Mouse (Mus musculus) embryonic fibroblast, embryonic 13.5 days (primary cell): ENCODE measurements at regions not wholly inside any gene's neighbourhood (a gene's known extent, or its start where the extent isn't known, plus 50 kb on each side); places are given as distances from the start of the nearest gene placed in this dataset.

Experiments used
- H3K27ac ChIP-seq: 2 replicates; pipeline ENCODE4 v1.5.1; 2012; ENCODE audit warnings: low read length, control low read depth, inconsistent platforms; ENCODE audit not compliant: insufficient read depth
- H3K4me1 ChIP-seq: 2 replicates; pipeline ENCODE4 v1.6.1; 2011; ENCODE audit warnings: low read length; ENCODE audit not compliant: control insufficient read depth, insufficient read depth
- H3K4me3 ChIP-seq: 2 replicates; pipeline ENCODE4 v1.5.1; 2011; ENCODE audit warnings: mild to moderate bottlenecking, control low read depth, low read length; ENCODE audit not compliant: insufficient read depth
- CTCF ChIP-seq: IDR thresholded peaks from 2 replicates; pipeline ENCODE4 v1.5.1; 2011; ENCODE audit warnings: mild to moderate bottlenecking, control low read depth, low read length, moderate library complexity, borderline replicate concordance; ENCODE audit not compliant: insufficient read depth
- POLR2A ChIP-seq: IDR thresholded peaks from 2 replicates; pipeline ENCODE4 v1.6.1; 2011; ENCODE audit warnings: low read depth, mild to moderate bottlenecking, control low read depth, low read length, moderate library complexity

DNA sequence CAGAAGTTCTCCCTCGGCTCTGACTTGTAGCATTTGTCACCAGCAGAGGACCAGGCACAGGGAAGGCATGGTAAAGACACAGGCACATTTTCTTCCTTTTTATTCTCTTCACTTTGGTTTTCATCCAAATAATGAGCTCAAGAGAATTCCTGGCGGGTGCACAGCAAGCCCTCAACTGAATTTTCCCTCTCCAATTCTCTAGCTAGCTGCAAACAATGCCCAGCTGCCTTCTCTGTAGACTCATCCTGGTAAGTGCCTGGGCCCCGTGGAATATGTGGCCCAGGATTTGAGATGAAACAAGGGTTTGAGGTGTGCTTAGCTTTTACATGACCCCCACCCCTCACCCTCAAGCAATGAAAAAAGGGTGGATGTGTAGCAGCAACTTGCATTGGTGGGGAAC is 90.4 kb downstream of the Otol1 start:
- TF ChIP-seq POLR2A (no peak), CTCF (no peak)
- no peak overlapping the region for H3K4me3 ChIP-seq
- no peak overlapping the region for H3K27ac ChIP-seq
- H3K4me1 ChIP-seq, result no peaks in the 10 kb centered on the region

DNA sequence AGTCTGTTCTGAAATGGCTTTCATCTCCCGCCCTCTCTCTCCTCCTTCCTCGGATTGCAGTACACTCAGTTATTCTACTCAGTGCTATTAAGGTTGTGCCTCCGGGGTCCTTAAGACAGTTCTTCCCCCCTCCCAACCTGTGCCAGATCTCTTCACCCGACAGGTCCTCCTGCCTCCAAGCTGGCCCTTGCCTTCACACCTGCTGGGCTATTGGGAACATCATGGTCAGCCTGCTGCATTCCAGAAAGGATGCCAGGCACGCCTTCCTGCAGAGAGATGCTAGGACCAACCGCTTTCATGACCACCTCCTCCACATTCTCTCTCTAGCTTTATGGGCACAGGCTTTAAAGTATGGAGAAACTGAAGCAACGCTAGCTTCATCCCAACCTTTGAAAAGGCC is 94.7 kb downstream of the Otol1 start:
- TF ChIP-seq CTCF, result no peak
- no peak overlapping the region for H3K4me3 ChIP-seq
- no peak overlapping the region for H3K27ac ChIP-seq
- H3K4me1 ChIP-seq, result no peaks in the 10 kb centered on the region

DNA sequence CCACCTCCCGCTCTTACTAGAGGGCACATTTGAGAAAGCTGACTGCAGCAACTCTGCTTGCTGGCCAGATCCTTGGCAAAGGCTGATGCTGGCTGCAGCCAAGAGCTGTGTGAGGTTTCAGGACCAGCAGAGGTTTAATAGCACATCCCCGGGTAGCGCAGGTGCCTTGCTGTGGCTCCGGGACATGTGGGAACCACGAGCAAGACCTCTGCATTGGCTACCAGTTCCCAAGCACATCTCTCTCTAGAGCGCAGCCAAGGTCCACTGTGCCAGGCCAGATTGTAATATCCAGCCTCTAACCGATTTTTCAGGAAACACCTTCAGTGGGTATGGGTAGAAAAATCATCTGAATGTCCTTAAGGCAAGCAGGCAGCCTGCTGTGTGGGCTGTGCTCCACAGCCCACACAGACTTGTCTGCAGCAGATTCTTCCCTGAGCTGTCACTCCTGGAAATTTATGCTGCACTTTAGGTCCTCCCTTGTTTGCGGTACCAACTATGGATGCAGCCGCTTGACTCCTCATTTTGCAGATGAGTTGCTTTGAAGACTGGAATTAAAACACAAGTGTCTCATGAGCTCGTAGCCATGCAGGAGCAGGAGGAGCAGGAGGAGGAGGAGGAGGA is 95.3 kb downstream of the Otol1 start:
- TF ChIP-seq CTCF (no peak), POLR2A (no peak)
- no peaks in the 10 kb centered on the region for H3K4me1 ChIP-seq
- H3K27ac ChIP-seq, result no peak overlapping the region
- H3K4me3 ChIP-seq, result no peak overlapping the region

DNA sequence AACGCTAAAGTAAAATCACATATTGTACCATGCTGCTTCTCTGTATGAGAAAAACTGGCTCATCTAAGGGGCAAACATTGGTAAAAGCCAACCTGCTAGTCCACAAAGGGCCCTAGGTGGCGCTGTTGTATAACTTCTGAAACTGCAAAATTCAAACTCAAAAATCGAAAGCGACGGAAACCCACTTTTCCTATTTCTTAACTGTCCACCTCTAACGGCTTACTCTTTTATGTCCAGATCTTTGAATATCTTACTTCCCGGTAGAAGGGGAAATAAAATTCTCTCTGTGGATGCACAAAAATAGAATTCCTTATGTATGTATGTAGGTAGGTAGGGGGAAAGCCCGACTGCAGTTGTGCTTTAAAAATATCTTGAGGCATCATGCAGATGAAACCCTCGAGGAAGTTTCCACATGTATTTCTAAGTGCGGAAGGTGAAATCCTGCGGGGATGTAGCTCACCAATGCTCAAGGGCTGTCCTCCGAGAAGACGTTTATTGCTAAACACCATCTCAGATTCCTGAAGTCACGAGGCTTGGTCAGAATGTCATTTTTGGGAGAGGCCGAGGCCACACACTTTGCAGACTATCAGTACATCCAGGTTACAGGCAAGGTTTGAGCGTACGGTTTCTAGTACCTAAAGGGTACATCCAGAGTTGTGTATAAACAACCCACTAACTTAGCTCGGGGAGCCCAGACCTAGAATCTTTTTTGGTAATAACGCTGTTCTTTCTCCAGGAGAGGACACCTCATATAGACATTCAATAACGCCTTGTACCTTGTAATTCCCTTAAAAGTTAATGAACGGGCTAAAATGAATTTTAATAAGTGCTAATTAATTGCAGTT is 96.8 kb downstream of the Otol1 start:
- Histone ChIP-seq H3K4me1 (no peaks in the 10 kb centered on the region), H3K4me3 (peak overlapping the region; percentile 59), H3K27ac (peak overlapping the region; percentile 27; the same call in 1 of the 2 replicates)
- TF ChIP-seq CTCF (no peak), POLR2A (no peak)

DNA sequence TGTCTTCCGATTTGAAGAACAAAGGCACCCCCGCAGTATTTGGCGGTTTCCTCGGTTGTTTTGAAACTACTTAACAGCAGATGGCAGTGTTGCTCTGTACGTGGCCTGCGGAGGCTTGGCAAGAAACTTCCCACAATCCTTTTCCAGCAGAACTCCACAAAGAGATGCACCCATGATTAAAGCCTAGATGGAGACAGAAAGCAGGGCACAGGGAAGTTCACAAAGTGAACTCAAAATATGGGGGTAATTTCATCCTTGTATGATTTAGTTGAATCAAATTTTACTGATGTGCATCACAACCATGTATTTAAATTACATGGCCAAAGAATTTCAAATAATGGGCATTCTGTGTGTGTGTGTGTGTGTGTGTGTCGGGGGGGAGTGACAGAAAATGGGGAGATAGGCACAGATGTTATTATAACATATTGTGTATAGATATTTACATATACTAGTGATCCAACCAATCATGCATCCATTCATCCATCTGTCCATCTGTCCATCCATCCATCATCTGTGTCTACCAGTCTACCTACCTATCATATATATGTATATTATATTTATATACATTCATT is 97.5 kb downstream of the Otol1 start:
- Histone ChIP-seq H3K4me3 (no peak overlapping the region), H3K27ac (no peak overlapping the region)

DNA sequence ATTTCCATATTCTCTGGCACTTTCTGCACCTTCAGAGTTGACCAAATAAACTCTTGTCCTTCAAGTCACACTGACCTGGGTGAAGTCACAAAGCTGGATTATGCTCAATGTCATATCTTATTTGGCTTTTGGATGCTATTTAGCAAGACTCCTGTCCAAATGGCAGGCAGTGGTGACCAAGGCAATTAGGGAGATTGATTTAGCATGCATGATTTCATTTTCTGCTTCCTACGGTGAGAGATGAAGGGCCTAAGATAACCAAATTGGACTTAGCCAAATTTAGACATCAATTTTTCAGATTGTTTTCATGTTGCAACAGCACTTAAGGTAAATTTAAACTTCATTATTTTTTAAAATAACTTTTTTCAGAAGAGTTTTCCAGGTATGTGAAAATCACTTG is 98.1 kb downstream of the Otol1 start:
- Histone ChIP-seq H3K4me3 (no peak overlapping the region), H3K27ac (no peak overlapping the region), H3K4me1 (no peaks in the 10 kb centered on the region)
- TF ChIP-seq CTCF (no peak), POLR2A (no peak)

More for the DNA sequence above, 97.5 kb downstream of the Otol1 start:
- H3K4me1 ChIP-seq, result no peaks in the 10 kb centered on the region
- TF ChIP-seq CTCF, result peak; percentile 52; the same call in 1 of the 2 replicates
- no peak for TF ChIP-seq POLR2A

DNA sequence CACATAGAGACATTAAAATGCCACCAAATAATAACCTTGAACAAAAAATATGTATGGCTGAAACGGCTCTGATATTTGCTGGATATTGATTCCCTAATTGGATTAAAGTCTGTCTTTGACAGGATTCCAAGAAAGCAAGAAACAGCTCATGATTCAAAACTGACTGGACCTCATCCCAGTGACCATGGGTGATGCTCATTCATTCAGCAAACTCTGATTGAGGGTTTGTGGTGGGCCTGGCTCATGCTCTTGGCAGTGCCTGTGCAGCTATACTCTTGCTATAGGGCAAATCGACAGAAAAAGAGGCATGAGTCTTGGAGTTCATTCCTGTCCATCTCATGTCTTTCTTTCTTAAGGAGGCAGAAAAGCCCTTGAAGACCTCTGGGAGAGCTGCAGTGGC is 98.7 kb downstream of the Otol1 start:
- H3K27ac ChIP-seq, result no peak overlapping the region

DNA sequence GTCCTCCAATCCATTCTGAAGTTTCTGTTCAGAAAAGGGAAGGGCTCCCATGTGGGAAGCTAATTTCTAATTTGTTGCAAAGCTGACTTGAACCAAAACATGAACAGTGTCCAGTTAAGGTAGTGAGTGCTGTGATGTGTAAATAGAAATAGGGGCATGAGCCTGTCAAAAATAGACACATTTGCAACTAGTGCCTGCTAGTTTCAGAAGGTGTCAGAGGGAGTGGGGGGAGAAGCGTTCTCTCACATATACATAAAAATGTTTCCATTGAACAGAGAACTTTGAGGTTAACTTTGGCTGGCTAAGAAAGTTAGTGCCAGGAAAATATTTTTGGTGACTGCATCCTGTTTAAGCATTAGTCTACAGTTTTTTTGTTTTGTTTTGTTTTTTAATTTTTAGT is 118.8 kb downstream of the Otol1 start:
- H3K4me1 ChIP-seq, result no peaks in the 10 kb centered on the region
- H3K4me3 ChIP-seq, result no peak overlapping the region
- TF ChIP-seq CTCF (no peak), POLR2A (no peak)
- H3K27ac ChIP-seq, result no peak overlapping the region

More for the DNA sequence above, 98.7 kb downstream of the Otol1 start:
- TF ChIP-seq CTCF (no peak), POLR2A (no peak)
- H3K4me1 ChIP-seq, result no peaks in the 10 kb centered on the region
- no peak overlapping the region for H3K4me3 ChIP-seq

DNA sequence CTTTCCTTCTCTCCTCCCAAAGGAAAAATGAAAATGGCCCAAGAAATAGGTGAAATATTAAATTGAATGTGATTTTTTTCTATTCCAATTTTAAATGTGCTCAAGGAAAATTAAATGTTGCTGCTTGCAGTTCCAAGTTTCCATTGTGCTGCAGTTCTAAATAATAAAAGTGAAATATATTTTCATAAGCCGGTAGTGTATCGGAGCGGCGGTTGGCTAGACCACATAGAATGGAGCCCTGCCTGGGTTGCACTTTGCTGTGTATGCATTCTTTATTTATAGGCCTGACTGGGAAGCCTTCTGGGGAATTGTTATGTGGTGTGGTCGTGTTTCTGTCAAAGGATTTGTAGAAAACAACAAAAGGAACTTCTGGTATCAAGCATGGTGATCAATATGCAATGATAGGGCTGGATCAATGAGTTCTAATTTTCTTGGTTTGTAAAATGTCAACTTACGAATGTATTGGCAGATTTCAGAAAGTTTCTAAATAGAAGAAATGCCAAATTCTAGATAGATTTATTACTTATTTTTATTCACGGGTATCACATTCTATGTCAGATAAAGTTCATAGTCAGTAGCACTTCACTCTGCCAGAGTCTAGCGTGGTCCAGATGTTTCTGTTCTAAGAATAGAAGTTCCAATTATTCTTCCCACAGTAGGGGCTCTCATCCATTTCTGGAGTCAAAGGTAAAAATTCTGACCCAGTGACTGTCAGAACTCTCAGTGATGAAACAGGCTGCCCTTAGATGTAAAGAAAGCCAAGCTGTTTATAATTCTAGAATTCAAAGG is 123.0 kb downstream of the Otol1 start:
- no peak overlapping the region for H3K4me3 ChIP-seq
- H3K4me1 ChIP-seq, result no peaks in the 10 kb centered on the region
- H3K27ac ChIP-seq, result no peak overlapping the region
- TF ChIP-seq POLR2A, result no peak
- no peak for TF ChIP-seq CTCF

DNA sequence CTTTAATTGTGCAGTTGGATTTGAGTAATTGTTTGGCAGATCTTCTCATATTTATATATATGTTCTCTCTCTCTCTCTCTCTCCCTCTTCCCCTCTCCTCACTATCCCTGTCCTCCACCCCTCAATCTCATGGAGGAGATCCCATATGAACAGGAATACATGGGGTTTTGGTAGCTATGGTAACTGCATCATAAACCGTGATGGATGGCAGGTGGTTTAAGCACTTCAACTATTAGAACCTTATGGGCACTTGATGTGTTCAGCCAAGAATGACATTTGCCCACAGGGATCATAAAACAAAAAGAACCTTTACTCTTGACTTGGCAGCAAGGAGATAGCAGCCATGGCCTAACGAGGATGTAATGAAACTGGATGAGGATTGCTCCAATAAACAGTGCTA is 127.5 kb downstream of the Otol1 start:
- TF ChIP-seq POLR2A, result no peak
- no peak for TF ChIP-seq CTCF

DNA sequence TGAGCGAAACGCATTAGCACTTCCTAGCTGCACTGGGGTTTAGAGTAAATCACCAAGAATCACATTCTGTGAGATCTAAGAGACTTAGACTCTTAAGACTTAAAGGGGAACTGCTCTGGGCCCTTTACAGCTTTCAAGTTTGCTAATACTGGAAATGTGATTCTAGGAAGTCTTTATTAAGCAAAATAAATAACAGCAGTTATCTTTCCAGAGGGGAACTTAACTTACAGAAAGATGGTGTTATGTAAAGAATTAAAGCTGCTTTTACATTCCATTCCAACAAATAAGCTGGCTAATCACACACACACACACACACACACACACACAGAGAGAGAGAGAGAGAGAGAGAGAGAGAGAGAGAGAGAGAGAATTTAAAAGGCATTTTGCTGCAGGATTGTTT is 131.1 kb downstream of the Otol1 start:
- Histone ChIP-seq H3K27ac (no peak overlapping the region), H3K4me3 (no peak overlapping the region), H3K4me1 (no peaks in the 10 kb centered on the region)
- no peak for TF ChIP-seq POLR2A
- TF ChIP-seq CTCF, result no peak

More for the DNA sequence above, 127.5 kb downstream of the Otol1 start:
- Histone ChIP-seq H3K4me3 (no peak overlapping the region), H3K4me1 (no peaks in the 10 kb centered on the region), H3K27ac (no peak overlapping the region)
